Mouse (Mus musculus) retina, embryonic 14.5 days (tissue): ENCODE data around the gene Dgki.

Experiments
- DNase-seq: peaks from one replicate; pipeline ENCODE4 v3.0.0-alpha.2; 2015; ENCODE audit warnings: low spot score

Gene Dgki

DNA sequence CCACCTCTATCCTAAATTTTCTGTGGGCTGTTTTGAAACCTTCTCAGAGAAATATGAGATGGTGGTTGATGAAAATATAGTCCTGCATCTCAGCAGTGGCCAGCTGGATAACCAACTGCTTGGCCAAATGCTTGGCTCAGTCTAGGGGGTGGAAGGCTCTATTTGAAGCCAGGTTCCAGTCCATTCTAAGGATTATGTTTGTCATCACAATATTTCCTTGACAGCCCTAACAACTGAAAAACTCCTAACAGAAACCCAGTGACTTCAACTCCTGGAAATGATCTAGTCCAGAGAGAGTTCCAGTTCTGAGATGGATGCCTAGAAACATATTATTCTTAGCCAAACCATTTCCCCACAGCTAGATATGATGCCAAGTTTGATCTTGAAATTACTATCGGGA, 454.7 kb downstream of the Dgki start:
- DNase-seq = no peak

DNA sequence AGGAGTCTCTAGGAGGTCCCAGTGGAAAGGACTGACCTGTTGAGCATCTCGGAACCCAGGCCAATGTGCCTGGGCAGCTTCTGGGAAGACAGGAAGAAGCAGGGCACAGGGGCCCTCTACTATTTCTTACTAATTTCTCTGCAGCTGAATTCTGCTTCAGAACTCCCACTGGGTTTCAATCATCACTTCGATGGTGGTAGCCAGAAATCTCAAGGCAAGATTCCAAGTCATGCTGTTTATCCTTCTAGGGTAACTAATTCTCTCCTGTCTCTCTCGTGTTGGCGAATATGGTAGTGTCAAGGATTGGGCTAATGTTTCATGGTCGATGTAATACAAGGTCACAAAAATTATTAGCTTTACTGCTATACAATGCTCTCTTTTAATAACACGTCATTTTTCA, 455.7 kb downstream of the Dgki start:
- DNase-seq = no peak

- DNase-seq = no peak
Measured at GRCm38 (mm10) chr6:36843031-36843488, 456.9 kb downstream of the Dgki start.

- DNase-seq = no peak
Measured at GRCm38 (mm10) chr6:36842101-36842922, 457.7 kb downstream of the Dgki start.

- no peak for DNase-seq
Measured at GRCm38 (mm10) chr6:36841701-36842100, 458.3 kb downstream of the Dgki start.

DNA sequence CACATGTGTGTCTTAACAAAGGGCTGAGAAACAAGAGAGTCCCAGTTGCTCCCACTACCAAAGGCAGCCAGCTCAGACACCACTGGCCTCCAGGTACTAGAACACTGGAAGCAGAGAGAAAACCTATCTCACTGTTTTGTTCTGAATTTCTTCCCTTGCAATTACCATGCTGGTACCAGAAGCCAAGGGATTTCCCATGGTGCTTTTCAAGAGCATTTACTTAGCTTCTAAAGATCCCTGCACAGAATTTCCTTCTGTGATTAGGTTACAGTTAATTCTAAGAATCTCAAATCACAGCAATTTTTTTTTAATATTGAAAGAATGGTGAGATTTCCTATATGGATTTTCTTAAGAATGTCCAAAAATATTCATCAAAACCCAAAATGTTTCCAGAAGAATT, 458.8 kb downstream of the Dgki start:
- no peak for DNase-seq

- DNase-seq = no peak
Measured at GRCm38 (mm10) chr6:36838747-36839146, 461.2 kb downstream of the Dgki start.

DNA sequence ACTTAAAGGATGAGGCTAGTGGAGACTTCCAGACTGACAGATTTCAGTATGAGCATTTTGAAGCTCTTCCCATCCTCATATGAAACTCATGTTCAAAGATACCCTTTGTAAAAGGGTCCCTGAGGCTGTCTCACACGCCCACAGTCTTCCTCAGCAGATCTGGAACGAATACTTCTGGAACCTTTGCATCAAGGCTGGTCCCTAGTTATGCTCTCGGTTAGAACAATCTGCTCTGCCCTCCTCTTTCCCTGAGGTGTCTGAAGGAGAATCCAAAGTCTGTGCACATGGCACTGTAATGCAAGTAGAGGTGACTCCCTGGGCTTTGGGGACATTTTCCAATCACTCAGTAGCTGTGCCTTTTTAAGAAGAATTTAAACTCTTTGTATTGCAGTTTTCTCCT, 464.6 kb downstream of the Dgki start:
- no peak for DNase-seq

DNA sequence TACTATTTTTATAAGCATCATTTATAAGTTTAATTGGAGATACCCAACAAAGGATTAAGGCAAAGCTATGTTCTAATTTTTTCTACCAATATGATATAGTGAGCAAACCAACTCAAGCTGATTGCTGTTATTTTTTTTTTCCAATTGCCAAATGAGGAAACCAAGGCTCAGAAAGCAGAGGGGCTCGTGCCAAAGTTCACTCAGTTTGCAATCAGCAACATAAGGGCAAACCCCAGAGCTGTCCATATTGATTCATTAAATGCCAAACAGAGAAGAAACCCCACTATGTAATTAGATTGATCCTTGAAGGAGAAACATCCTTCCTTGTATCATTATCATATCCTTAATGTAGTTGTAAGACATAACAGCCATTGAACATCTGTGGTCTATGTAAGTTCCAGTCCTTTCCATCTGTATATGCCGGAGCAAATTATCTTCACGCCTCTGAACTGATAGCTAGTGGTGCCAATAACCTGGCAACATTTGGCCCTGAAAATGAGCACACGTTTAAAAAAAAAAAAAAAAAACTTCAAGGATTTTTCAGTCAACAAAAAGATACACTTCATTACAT, 465.2 kb downstream of the Dgki start:
- no peak for DNase-seq

DNA sequence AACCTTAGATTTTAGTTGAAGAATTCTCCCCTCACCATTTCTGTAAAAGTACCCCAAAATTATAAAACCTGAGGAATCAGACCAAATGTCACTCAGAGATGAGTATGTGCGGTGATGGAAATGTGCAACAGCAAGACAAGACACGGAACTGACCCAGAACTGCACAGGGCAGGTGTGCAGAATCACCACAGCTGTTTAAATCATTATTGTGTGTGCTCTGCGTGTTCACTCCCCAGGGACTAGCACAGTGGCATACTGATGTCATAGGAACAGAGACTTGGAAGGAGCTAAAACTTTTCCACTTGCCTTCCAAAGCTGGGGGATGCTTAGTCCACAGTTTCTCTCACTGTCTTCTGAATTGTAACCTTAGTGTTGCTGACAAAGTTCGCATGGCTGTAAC, 467.3 kb downstream of the Dgki start:
- DNase-seq = no peak

GRCm38 (mm10) chr6:36832207-36832606, 467.8 kb downstream of the Dgki start:
- no peak for DNase-seq

DNA sequence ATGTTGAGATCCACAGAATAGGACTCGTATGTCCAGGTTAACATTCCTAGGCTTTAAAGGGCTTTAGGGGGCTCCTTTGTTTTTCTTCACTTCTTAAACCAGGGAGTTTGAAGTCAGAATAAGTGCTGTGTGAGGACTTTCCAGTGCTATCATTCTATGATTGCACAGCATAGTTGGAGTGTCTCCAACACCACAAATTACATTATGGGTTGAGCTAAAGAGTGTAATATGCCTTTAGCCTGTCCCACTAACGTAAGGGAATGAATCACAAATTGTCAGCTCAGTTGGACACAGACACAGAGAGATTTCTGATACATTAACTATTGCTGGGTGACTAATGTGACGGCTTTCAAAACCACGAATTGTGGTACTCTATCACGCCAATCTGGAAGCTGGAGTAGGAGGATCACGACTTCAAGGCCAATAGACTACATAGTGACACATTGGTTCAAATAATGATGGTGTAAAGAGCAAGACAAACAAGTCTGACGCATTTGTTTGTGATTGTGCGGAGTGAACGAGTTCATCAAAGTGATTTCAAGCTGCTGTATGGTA, 469.5 kb downstream of the Dgki start:
- DNase-seq = no peak

GRCm38 (mm10) chr6:36819784-36820050, 480.3 kb downstream of the Dgki start:
- no peak for DNase-seq

GRCm38 (mm10) chr6:36819019-36819783, 480.8 kb downstream of the Dgki start:
- DNase-seq = no peak

DNA sequence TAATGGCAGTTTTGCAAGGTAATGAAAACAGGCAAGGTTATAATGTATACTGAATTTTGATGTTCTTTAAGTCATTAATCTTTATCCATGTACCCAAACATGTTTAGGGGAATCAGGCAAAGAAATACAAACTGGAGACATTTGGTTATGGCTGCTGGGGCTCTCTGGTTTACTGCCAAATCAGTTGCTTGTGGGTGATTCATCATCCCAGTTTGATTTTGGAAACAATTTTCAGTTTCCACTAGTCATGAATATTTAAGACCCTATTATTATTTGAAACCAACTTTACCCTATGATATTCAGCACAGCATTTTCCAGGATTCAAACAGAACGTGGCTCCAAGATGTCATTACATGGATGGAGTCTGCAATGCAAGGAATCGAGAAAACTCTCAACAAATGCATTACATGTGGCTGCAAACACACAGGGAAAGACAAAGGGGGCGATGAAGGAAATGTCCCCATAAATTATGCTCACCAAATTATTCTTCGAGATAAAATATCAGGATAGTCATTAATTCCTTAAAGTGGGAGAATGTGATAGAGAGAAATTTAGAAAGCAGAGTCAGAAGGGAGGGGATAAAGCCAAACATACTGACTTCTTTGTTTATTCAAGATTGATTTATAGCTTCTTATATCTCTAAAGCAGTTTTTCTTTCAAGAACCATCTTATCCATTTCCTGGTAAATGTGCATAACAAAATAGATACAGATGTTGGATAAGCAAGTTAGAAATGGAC, 481.5 kb downstream of the Dgki start:
- no peak for DNase-seq

GRCm38 (mm10) chr6:36816666-36817065, 483.3 kb downstream of the Dgki start:
- DNase-seq = no peak

GRCm38 (mm10) chr6:36815992-36816391, 484.0 kb downstream of the Dgki start:
- no peak for DNase-seq

GRCm38 (mm10) chr6:36812666-36813515, 487.1 kb downstream of the Dgki start:
- no peak for DNase-seq

- DNase-seq = peak; percentile 53
Measured at GRCm38 (mm10) chr6:36810448-36810847, 489.5 kb downstream of the Dgki start.

DNA sequence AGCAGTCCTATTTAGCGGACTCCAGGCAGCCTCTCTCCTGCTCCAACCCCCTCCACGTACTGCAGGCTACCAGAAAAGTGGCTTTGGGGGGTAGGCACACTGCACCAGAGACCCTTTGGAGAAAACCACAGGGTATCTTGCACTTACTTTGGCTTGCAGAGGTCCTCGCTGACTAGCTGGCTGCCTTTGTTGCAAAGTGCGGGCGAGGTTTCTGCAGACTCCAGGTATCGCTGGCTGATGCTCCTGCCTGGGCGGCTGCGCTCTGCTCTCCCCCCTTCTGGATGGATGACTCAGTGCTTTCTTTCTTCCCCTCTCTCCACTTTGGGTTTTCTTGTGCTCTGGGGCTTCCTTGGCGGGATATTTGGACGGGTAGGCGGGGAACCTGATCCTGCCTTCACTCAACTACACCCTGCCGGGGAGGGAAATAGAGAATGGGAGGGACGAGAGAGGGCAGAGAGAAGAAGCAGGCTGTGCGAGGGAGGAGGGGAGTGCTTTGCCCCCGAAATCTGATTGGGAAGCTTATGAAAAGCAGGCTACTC, 490.2 kb downstream of the Dgki start, which contains the start of gene Ptn:
Ptn (minus strand) TSS at position 474 of the 539 bp plus-strand sequence.
- DNase-seq = peak; percentile 69

DNA sequence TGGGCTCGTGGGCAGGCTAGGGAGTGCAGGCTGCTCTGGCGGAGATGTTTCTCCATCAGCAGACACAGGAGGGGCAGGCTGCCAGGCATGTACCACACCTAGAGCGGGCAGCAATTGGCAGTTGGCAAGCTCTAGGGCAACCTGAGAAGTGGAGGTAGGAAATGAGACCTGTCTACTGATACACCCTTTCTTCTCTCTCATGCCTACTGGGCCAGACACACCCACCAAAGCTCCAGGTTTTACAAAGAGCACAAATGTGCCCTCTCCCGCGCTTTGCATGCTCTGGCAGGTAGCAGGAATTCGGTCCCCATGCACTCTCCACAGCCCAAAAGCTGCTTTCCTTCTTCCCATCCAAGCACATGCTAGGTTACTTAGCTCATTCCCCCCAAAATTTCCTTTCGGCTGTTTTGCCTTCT, 490.7 kb downstream of the Dgki start:
- DNase-seq = peak; percentile 63
